Mouse (Mus musculus) WW6 (cell line): ENCODE data around the gene Rnf25.
A peak's percentile ranks its signal among the peaks of the same experiment; 100 is the strongest.

Experiments used
- DNase-seq: peaks from one replicate; pipeline ENCODE4 v3.0.0-alpha.2; 2013; ENCODE audit warnings: low read depth, low spot score

Gene Rnf25

DNA sequence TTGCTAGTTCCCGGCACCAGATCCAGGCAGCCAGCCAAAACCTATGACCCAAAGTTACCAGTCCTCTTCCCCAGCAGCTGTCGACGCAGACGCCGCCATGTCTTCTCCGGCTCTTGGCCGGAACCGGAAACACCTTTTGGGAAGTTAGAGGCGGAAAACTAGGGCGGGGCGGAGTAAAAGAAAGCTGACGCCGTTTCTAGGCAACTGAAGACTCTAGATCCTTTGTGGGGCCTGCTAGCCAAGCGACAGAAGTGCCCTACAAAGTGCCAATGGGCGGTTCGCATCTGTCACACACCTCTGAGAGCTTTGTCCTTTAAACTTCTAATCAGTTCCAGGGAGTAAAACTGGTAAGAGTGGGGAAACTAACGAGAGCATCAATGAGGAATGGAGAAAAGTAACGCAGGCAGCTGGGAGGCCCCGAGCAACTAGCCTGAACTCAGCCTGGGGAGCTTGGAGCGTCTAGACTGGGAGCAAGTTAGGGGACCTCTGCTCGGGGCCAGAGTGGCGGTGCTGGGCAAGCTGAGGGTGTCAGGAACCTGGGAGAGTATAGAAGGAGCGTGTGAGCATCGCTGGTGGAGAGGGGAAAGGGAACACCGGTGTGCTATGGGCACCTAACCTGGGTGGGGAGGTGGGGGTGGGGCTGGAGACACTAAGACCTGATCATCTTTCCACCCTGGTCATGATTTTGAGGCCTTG is at the start of gene Rnf25, which contains the start of gene Stk36:
Gene Rnf25, minus strand, starts transcription at position 131 of the 696 bp plus-strand sequence.
Gene Stk36, plus strand, starts transcription at position 179 of the 696 bp plus-strand sequence.
- peak; percentile 53 for DNase-seq

DNA sequence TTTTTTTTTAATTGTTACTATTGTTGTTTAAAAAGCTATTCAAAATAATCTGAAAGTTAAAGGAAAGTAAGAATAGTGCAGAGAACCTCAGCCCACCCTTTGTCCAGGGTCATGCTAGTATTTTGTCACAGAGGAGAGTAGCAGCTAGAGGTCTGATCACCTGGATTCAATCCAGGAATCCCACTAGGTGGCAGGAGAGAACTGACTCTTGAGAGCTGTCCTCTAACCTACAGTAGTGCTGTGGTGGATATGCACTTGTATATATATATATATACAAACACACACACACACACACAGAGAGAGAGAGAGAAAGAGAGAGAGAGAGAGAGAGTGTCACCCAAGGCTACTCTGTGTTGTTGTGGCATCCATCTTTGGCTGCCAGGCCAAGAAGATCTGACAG is 42.7 kb upstream of the Rnf25 start:
- DNase-seq: no peak

DNA sequence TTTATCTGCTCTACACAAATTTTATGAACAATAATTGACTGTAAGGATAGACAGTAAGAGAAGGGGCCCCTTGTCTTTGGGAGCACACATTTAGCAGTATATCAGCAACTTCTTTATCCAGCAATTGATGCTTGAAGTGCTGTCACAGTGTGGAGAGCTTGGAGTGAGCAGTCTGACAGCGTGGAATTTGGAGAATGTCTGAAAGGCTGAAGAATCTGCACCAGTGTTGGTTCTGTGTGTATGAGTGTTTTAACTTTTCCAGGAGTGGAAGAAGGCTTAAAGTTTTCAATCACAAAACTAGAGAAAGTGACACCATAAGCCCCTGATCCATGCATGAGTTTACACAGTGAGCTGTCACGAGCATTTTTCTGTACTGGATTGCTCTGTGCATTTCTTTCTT is 42.3 kb upstream of the Rnf25 start:
- DNase-seq: no peak

DNA sequence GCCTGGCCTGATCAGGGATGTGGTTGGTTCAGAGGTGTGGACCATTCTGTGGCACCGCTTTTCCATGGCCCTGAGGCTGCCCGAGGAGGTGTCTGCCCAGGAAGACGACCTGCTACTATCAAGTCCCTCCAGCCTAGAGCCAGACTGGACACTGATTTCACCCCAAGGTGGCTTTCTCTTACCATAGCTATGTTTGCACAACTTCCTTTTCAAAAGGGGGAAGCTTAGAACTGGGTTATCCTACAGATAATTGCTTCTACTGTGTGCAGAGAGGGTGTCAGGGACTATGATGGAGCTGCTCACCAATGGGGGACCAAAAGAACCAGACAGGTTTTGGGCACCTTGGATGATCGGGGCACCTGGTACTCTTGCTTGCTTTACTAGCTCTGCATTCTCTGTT is 31.5 kb upstream of the Rnf25 start:
- DNase-seq: no peak

DNA sequence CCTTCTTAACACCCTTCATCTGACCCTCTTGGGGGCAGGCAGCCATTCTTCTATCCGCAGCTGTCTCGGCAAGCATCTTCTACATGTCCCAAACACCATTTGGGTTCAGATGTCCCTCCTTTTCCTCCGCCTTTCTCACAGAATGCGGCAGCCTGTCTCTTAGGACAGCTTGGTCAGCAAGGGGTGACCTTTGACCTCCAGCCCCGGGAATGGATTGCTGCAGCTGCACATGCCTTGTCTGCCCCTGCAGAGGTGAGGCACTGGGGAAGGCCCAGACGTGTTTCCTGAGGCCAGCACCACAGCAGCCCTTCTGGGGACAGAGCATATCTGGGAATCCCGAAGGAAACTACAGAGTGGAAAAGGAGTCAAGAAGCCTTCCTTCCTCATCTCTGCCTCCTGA is 26.8 kb upstream of the Rnf25 start:
- DNase-seq: no peak

DNA sequence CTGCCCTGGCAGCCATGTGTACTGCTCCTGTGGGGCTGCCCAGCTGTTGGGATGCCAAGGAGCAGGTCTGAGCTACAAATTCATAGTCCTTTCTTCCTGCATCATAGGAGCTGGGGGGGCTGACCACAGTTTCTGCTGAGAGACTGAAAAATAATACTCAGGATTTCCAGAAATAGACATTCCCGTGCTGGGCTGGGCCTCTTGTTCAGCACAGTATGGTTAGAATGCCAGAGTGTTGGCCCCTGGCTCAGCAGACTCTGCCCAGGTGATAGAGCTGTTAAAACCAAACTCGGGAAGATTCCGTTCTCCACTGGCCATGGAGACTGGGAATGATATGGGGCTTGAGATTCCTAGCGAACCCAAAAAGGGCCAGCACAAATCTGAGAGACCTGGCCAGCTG is 24.9 kb upstream of the Rnf25 start:
- DNase-seq: no peak

DNA sequence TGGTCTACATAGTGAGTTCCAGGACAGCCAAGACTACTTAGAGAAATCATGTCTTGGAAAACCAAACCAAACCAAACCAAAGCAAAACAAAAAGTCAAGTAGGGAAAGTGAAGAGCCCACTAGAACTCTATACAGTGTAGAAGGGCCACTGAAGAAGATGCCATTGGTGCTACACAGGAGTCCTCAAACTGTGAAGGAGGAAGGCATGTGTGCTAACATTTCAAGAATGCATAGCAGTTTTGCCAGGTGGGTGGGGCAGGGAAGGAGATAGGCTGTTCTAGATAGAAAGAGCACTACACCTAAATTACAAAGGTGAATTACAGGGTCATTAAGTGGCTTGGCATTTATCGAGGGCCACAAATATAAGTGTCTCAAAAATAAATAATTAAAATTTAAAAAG is 23.0 kb upstream of the Rnf25 start:
- no peak for DNase-seq

DNA sequence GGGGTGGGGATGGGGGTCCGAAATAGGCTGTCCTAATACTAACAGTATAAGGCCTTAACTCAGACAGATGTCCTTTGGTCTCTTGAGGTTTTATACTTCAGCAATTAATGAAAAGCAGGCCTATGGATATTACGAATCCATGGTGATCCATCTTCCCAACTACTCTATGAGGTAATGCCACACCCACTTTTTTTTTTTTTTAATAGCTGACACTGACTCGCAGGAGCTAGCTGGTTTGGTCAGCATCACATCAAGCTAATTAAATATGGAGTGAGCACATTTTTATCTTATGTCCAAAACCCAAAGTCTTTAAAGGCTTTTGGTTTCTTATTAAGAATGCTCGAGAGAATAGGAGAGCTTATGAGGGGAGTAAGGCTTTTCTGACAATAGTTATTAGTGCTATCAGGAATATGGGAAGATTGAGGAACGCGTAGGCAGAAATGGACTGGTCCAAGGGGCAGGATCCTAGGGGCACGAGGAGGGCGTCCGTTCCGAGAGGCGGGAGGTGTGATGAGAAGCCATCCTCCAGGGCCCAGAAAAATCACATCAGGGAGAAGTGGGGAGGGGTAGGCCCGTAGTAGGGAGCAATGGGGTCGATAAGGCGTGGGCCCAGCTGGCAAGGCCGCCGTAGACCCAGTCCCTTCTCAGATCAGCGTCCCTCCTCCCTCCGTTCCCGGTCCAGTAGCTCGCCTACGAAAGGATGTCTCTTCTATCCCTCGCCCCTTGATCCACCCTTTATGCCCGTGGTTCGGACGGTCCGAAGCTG is 513 bp downstream of the Rnf25 start:
- DNase-seq: no peak

DNA sequence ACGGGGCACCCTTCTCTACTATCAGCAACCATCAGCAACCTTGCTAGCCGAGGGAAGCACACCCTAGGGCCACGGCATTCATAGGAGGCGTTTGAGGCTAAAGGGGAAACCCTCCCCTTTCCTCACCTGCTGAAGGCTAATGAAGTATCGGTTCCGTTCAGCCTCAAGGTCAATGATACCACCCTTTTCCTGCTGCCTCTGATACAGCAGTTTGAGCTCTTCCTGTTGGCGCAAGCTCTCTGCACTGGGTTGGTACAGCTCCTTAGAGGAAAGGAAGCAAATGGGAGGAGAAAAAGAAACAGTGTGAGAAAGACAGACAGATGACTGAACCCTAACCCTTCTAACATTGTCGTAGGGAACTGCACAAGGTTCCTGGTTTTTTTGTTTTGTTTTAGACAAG is 6.8 kb downstream of the Rnf25 start:
- DNase-seq: no peak

DNA sequence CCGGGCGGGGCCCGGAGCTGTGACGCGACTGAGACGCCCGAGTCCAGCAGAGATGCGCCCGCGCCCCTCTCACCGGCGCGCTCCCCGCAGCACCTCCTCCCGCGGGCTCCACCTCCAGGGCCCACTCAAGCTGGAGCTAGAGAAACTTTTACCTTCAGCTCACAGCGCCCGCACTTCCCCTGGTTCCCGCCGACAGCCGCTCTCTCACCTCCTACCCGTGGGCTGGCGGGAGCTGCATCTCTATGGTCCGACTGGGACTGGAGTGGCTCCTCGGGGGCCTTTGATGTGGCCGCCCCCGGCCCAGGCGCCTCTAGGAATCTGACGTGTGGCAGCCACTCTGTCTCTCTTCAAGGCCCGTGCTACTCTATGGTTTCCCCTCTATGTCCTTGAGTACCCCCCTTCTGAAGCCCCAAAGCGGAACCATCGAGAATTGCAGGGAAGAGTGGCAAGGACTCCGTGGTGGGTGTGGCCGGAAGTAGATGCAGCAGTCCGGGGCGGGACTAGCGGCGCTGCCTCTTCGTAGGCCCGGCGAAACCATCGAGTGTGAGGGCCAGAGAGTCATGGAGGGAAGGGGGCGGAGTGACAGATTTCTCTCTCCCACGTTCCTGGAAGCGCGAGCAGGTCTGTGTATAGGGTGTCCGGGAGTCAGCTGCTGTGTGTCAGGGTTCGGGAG is 13.3 kb downstream of the Rnf25 start, which contains the start of the genes Zfp142 and Bcs1l:
Gene Zfp142, minus strand, starts transcription at position 474 of the 673 bp plus-strand sequence.
Gene Bcs1l, plus strand, starts transcription at position 517 of the 673 bp plus-strand sequence.
- peak; percentile 95 for DNase-seq

DNA sequence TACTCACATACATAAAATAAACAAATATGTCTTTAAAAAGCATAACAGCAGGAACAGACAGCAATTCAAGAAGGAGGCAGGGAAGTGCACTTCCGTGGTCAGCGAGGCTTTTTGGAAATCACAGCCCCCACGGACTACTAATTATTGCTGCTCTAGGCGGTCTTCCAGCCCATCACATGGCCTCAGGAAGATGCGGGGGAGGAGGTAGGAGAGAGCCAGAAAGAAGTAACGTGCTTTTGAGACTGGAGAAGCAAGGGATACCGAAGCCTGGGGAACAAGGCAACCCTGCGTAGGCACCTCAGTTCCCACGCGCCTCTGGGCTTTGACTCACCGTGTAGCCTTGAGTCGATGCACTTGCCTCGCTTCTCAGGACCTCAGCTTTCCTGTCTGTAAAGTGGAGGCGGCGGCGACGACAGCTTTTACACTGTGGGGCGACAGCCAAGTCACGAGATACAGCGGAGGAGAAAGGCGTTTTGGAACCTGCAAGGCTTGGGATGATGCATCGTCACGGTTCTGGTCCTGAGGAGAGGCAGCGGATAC is 13.9 kb downstream of the Rnf25 start:
- no peak for DNase-seq

DNA sequence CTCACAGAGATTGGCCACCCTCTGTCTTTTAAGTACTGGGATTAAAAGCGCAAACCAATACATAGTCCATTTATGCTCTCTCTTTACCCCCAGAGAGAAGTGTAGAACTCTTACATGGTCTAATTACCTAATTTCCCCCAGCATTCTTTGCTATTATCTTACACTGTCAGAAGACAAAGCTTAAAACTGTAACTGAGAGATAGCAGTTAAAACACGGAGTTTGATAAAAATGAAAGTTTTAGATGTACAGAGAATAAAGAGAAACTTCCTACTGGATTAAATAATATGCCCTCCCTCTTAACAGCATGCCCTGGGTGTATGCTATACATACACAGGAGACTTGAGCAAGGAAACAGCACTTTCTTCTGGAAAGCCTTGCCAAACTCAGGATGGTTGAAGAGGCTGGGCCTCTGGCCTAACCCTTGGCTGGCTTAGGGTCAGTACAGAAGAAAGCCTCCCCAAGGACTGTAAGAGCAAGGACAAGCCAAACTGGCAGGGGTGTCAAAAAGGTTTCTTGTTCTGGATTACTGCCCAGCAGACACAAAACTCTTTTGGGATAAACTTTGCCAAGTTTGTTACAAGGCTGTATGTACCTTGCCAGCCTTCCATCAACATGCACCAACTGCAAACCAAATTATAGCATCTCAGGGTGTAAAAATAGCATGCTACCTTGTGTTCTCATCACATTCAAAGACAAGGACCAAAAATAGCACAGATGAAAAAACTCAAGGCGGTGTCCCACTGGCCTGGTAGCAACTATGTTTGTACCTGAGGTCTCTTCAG is 16.4 kb downstream of the Rnf25 start:
- DNase-seq: no peak

DNA sequence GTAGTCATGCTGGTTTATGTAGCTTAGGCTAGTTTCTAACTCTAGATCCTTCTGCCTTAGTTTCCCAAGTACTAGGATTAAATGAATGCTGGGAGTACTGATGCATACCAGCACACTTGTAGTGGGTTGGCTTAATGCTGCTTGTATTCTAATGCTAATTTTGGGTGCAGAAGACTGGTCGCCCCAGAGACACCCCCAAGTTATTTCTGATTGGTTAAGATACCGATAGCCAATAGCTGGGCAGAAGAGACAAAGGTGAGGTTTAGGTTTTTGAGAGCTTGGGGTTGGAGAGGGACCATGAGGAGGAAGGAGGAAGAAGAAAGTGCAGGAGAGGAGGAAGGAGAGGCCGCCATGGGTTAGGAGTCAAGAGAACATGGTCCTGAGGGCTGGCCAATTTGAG is 18.6 kb downstream of the Rnf25 start:
- no peak for DNase-seq

DNA sequence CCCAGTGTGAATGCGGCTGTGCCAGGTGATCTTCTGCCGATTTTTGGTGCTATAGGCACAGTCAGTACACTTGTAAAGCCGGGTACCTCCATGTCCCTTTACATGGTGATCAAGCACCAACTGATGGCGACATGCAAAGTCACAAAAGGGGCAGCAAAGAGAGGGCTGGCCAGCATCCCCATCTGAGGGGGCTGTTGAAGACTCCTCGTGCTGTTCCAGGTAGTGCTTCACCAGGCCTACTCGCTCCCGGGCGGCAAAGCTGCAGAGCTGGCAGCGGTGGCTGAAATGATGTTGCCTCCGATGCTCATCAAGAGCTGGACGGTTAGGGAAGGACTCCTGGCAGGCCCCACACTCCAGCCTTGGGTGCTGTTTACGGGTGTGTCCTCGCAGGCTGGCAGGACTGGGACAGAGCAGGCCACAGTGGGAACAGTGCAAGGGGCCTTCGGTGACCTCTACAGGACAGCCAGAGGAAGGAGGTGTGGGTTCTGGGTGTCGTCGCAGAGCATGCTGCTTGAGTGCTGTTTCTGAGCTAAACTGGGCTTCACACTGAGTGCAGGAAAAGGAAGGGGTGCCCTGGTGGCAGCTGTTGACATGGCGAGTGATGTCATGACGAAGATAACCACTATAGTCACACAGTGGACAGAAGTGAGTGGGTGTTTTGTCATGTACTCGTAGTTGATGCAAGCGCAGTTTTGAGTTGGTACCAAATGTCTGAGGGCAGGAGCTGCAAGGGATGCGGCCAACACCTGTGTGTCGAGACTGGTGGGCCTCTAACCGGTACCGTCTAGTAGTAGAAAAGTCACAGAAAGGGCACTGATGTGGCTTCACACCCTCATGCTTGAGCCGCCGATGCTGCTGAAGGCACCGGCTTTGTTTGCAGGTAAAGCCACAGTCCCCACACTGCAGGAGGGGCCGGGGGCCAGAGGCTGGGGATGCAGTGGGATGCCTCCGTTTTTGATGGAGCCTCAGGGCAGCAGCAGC is 31.2 kb downstream of the Rnf25 start:
- DNase-seq: no peak

DNA sequence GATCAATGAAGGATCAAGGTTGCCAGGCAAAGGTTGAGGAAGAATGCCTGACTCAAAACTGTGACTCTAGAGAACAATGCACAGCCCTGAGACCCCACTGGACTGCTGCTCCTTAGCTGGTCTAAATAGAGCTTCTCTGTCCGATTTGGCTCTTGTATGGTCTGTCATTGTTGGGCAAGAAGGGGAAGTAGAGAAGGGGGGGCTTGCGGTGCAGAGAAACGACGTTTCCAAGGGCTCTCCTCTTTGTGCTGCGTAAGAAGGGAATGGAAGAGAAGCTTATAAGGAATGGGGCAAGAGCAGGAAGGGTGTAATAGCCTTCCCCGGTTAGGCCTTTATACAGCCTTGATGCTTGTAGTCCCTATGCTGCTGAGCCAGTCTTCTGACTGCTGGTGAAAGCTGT is 35.4 kb downstream of the Rnf25 start:
- DNase-seq: no peak

DNA sequence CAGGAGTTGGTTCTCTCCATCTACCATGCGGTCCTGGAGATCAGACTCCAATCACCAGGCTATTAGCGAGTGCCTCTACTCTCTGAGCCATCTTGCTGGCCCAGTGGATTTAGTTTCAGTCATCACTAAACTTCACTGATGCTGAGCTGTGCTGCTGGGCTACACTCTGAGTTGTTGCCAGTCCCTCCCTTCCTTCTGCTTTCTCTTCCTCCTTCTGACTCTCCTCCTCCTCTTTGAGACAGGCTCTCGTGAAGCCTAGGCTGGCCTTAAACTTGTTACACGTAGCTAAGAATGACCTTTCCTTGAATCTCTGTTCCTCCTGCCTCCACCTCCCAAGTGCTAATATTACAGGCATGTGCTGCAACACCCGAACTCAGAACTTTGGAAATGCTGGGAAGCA is 42.1 kb downstream of the Rnf25 start:
- DNase-seq: no peak

DNA sequence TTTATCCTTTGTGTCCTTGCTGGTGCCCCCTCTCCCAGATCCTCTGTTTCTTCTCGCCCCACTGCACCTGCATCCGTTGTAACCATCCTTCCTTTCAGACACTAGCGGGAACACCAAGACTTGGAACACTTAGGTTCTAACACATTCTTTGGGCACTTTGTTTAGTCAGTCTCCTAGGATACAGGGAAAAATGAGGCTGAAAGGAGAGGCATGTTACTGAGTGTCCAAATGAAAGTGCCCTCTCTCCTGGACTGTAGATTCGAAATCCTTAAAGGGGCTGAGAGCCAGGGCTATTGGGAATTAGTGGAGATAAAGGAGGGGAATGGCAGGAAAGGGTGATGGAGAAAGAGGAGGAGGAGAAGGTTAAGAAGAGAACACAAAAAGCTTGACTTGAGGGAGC is 57.0 kb downstream of the Rnf25 start, which contains the start of gene Usp37:
Gene Usp37, minus strand, starts transcription at position 101 of the 400 bp plus-strand sequence.
- DNase-seq: no peak
